ENCODE assay signal across 25 mouse cellular contexts in genomic region chr7:98597402-98597801, GRCm38 (mm10).
"Had no signal": no experiment of that assay in that cellular context is flagged by ENCODE, and none has a peak within 500 bp of the region (broad histone marks: within the 10 kb centered on the region; RNA-seq: fewer than 3 reads in every experiment).

No protein-coding gene starts in this region.

- H3K9ac ChIP-seq: embryonic facial prominence, embryonic 12.5 days; embryonic facial prominence, embryonic 13.5 days; embryonic facial prominence, embryonic 15.5 days; forebrain, embryonic 12.5 days; forebrain, embryonic 13.5 days; forebrain, embryonic 15.5 days; forebrain, postnatal 0 days had no signal

- H3K27me3 ChIP-seq: embryonic facial prominence, embryonic 12.5 days; embryonic facial prominence, embryonic 13.5 days; embryonic facial prominence, embryonic 15.5 days; forebrain, embryonic 12.5 days; forebrain, embryonic 13.5 days; forebrain, embryonic 15.5 days had no signal

- H3K4me3 ChIP-seq: embryonic facial prominence, embryonic 10.5 days; embryonic facial prominence, embryonic 12.5 days; embryonic facial prominence, embryonic 13.5 days; embryonic facial prominence, embryonic 15.5 days; erythroblast, embryonic 14.5 days; forebrain, embryonic 10.5 days; forebrain, embryonic 12.5 days; forebrain, embryonic 13.5 days; forebrain, embryonic 15.5 days; gastrocnemius, adult 2 months; heart, adult 2 months had no signal

- ATAC-seq: forebrain, embryonic 13.5 days; forebrain, embryonic 14.5 days; forebrain, embryonic 15.5 days; forebrain, embryonic 16.5 days; forebrain, postnatal 0 days had no signal

- H3K4me2 ChIP-seq: embryonic facial prominence, embryonic 12.5 days; embryonic facial prominence, embryonic 13.5 days; embryonic facial prominence, embryonic 15.5 days; forebrain, embryonic 12.5 days; forebrain, embryonic 13.5 days; forebrain, embryonic 15.5 days had no signal

- H3K27ac ChIP-seq: embryonic facial prominence, embryonic 10.5 days; embryonic facial prominence, embryonic 12.5 days; embryonic facial prominence, embryonic 13.5 days; embryonic facial prominence, embryonic 15.5 days; forebrain, embryonic 10.5 days; forebrain, embryonic 12.5 days; forebrain, embryonic 13.5 days; forebrain, embryonic 15.5 days; gastrocnemius, adult 2 months; heart, adult 2 months had no signal

- H3K9me3 ChIP-seq: embryonic facial prominence, embryonic 10.5 days; embryonic facial prominence, embryonic 12.5 days; embryonic facial prominence, embryonic 13.5 days; embryonic facial prominence, embryonic 15.5 days; forebrain, embryonic 10.5 days; forebrain, embryonic 12.5 days; forebrain, embryonic 13.5 days; forebrain, embryonic 15.5 days had no signal

- H3K4me1 ChIP-seq: embryonic facial prominence, embryonic 10.5 days; embryonic facial prominence, embryonic 12.5 days; embryonic facial prominence, embryonic 13.5 days; embryonic facial prominence, embryonic 15.5 days; forebrain, embryonic 10.5 days; forebrain, embryonic 12.5 days; forebrain, embryonic 13.5 days; forebrain, embryonic 15.5 days had no signal

- DNase-seq: cerebellum, adult 9-11 months; cerebellum, postnatal 10 days; cerebellum, postnatal 14 days; cerebellum, postnatal 25 days; cerebellum, postnatal 36 days; embryo, embryonic 11 days; forebrain, postnatal 0 days; gastrocnemius, adult 2 months; gastrocnemius, postnatal 10 days; gastrocnemius, postnatal 14 days; gastrocnemius, postnatal 25 days; gastrocnemius, postnatal 36 days; heart, adult 18-20 months; heart, adult 2 months had no signal
